Mouse (Mus musculus) 3T3-L1 (cell line): ENCODE results near the gene Racgap1.

Experiments
- DNase-seq: peaks from one replicate; pipeline ENCODE4 v3.0.0-alpha.2; 2015; ENCODE audit warnings: low read depth, low spot score

The Racgap1 gene

GRCm38 (mm10) chr15:99619821-99620220 is 31.6 kb downstream of the Racgap1 start:
- no peak for DNase-seq

GRCm38 (mm10) chr15:99618595-99618994 is 32.9 kb downstream of the Racgap1 start:
- no peak for DNase-seq

GRCm38 (mm10) chr15:99615246-99615645 is 36.2 kb downstream of the Racgap1 start:
- peak; percentile 84 for DNase-seq

- peak; percentile 85 for DNase-seq
Measured at GRCm38 (mm10) chr15:99614753-99615152, 36.7 kb downstream of the Racgap1 start.

- no peak for DNase-seq
Measured at GRCm38 (mm10) chr15:99614273-99614672, 37.2 kb downstream of the Racgap1 start.

- DNase-seq, result no peak
Measured at GRCm38 (mm10) chr15:99611563-99611962, 39.9 kb downstream of the Racgap1 start.

- DNase-seq, result no peak
Measured at GRCm38 (mm10) chr15:99608382-99609125, 42.9 kb downstream of the Racgap1 start.

GRCm38 (mm10) chr15:99607388-99608113 is 43.9 kb downstream of the Racgap1 start:
- DNase-seq, result no peak

GRCm38 (mm10) chr15:99606515-99606914 is 44.9 kb downstream of the Racgap1 start:
- no peak for DNase-seq

- no peak for DNase-seq
Measured at GRCm38 (mm10) chr15:99605595-99605994, 45.9 kb downstream of the Racgap1 start.

GRCm38 (mm10) chr15:99603216-99603615 is 48.2 kb downstream of the Racgap1 start:
- no peak for DNase-seq

- no peak for DNase-seq
Measured at GRCm38 (mm10) chr15:99602206-99602820, 49.1 kb downstream of the Racgap1 start.

GRCm38 (mm10) chr15:99601823-99602120 is 49.7 kb downstream of the Racgap1 start:
- no peak for DNase-seq

- DNase-seq, result no peak
Measured at GRCm38 (mm10) chr15:99600986-99601822, 50.3 kb downstream of the Racgap1 start, which contains the start of gene Aqp6. Gene Aqp6, plus strand, starts transcription at chr15:99601400.

GRCm38 (mm10) chr15:99599245-99600070 is 52.0 kb downstream of the Racgap1 start:
- no peak for DNase-seq

GRCm38 (mm10) chr15:99597596-99597995 is 53.9 kb downstream of the Racgap1 start:
- DNase-seq, result no peak

- DNase-seq, result no peak
Measured at GRCm38 (mm10) chr15:99596841-99597240, 54.6 kb downstream of the Racgap1 start.

- DNase-seq, result peak; percentile 97
Measured at GRCm38 (mm10) chr15:99596056-99596687, 55.3 kb downstream of the Racgap1 start.

- DNase-seq, result peak; percentile 66
Measured at GRCm38 (mm10) chr15:99594951-99595350, 56.5 kb downstream of the Racgap1 start.

- no peak for DNase-seq
Measured at GRCm38 (mm10) chr15:99592877-99593276, 58.6 kb downstream of the Racgap1 start.
